Mouse (Mus musculus): Measurements from ENCODE around the gene Gusb.

GRCm38 (mm10) chr5:130040797-130041196 is 37.9 kb upstream of the Gusb start:
- TF ChIP-seq POLR2A (IDR thresholded peaks at IDR 0.05; ENCODE audit: low read depth, low read length) (no peak), CTCF (IDR thresholded peaks at IDR 0.05; ENCODE audit: extremely low read depth, insufficient read depth, insufficient read length, insufficient replicate concordance) (no peak)

Data from spleen, adult 2 months (tissue).